Mouse (Mus musculus): ENCODE measurements at regions not wholly inside any gene's neighbourhood (a gene's known extent, or its start where the extent isn't known, plus 50 kb on each side); places are given as distances from the start of the nearest gene placed in this dataset.

GRCm38 (mm10) chr2:174848981-174849681, 88.7 kb downstream of the Edn3 start:
- WGBS: 53% methylated on average over 16 of the region's 16 CpGs
- Histone ChIP-seq H3K9me3 (replicated peaks) (no peaks in the 10 kb centered on the region), H3K36me3 (no peaks in the 10 kb centered on the region), H3K4me3 (no peak overlapping the region), H3K4me1 (peaks cover 33% of the 10 kb centered on the region), H3K27me3 (no peaks in the 10 kb centered on the region), H3K4me2 (replicated peaks) (no peak overlapping the region), H3K27ac (peak overlapping the region; percentile 40), H3K9ac (no peak overlapping the region)
- ATAC-seq (ENCODE audit: low FRiP score): 0 out of 2 replicates have a peak, but pooled peaks have one; percentile 30

DNA sequence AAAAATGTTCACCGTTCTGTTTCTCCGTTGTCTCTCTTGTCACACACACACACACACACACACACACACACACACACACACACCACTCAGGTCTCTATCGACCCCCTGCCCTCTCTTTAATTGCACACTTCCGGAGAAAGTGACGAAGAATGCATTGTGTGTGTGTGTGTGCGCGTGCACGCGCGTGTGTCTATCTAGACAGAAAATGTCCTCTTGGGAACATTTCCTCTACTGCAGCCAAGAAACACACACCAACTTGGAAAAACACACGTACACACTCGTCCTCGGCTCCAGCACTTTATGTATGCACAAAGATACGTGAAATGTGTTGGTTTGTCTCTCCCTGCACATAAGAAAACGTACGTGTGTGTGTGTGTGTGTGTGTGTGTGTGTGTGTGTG, 90.4 kb downstream of the Edn3 start:
- peaks cover 33% of the 10 kb centered on the region for H3K4me1 ChIP-seq
- no peak overlapping the region for H3K4me2 ChIP-seq (replicated peaks)
- no peaks in the 10 kb centered on the region for H3K36me3 ChIP-seq
- ATAC-seq (ENCODE audit: low FRiP score): no peak
- no peak overlapping the region for H3K4me3 ChIP-seq
- 63% methylated on average over 16 of the region's 16 CpGs for WGBS
- H3K9ac ChIP-seq: no peak overlapping the region
- no peaks in the 10 kb centered on the region for H3K27me3 ChIP-seq
- peak overlapping the region; percentile 44 for H3K27ac ChIP-seq
- no peaks in the 10 kb centered on the region for H3K9me3 ChIP-seq (replicated peaks)

- Histone ChIP-seq H3K4me3 (no peak overlapping the region), H3K4me1 (peaks cover 36% of the 10 kb centered on the region), H3K9ac (no peak overlapping the region), H3K36me3 (no peaks in the 10 kb centered on the region), H3K27ac (peak overlapping the region; percentile 44; the same call in 1 of the 2 replicates), H3K9me3 (replicated peaks) (no peaks in the 10 kb centered on the region), H3K27me3 (no peaks in the 10 kb centered on the region), H3K4me2 (replicated peaks) (no peak overlapping the region)
- ATAC-seq (ENCODE audit: low FRiP score): peak; percentile 68
- WGBS: 17% methylated on average over 22 of the region's 22 CpGs
Observed at GRCm38 (mm10) chr2:174851525-174852330, 91.3 kb downstream of the Edn3 start.

- H3K9me3 ChIP-seq (replicated peaks): no peaks in the 10 kb centered on the region
- no peak overlapping the region for H3K4me2 ChIP-seq (replicated peaks)
- peaks cover 36% of the 10 kb centered on the region for H3K4me1 ChIP-seq
- H3K27me3 ChIP-seq: no peaks in the 10 kb centered on the region
- no peak overlapping the region for H3K9ac ChIP-seq
- ATAC-seq (ENCODE audit: low FRiP score): no peak
- H3K36me3 ChIP-seq: no peaks in the 10 kb centered on the region
- no peak overlapping the region for H3K27ac ChIP-seq
- H3K4me3 ChIP-seq: no peak overlapping the region
- 86% methylated on average over 8 of the region's 8 CpGs for WGBS
Observed at GRCm38 (mm10) chr2:174853786-174854185, 93.4 kb downstream of the Edn3 start.

- Histone ChIP-seq H3K27ac (no peak overlapping the region), H3K27me3 (no peaks in the 10 kb centered on the region), H3K9me3 (replicated peaks) (no peaks in the 10 kb centered on the region), H3K4me2 (replicated peaks) (no peak overlapping the region), H3K36me3 (no peaks in the 10 kb centered on the region), H3K9ac (no peak overlapping the region), H3K4me3 (no peak overlapping the region), H3K4me1 (peaks cover 31% of the 10 kb centered on the region)
- WGBS: 74% methylated on average over 8 of the region's 8 CpGs
- ATAC-seq (ENCODE audit: low FRiP score): no peak
Observed at GRCm38 (mm10) chr2:174855548-174855947, 95.1 kb downstream of the Edn3 start.

- H3K9ac ChIP-seq: no peak overlapping the region
- no peaks in the 10 kb centered on the region for H3K9me3 ChIP-seq (replicated peaks)
- no peaks in the 10 kb centered on the region for H3K36me3 ChIP-seq
- H3K27me3 ChIP-seq: no peaks in the 10 kb centered on the region
- 92% methylated on average over 5 of the region's 5 CpGs for WGBS
- H3K27ac ChIP-seq: no peak overlapping the region
- H3K4me2 ChIP-seq (replicated peaks): no peak overlapping the region
- no peak for ATAC-seq (ENCODE audit: low FRiP score)
- no peak overlapping the region for H3K4me3 ChIP-seq
- H3K4me1 ChIP-seq: peaks cover 26% of the 10 kb centered on the region
Observed at GRCm38 (mm10) chr2:174856135-174856534, 95.7 kb downstream of the Edn3 start.

GRCm38 (mm10) chr2:174858011-174858834, 97.8 kb downstream of the Edn3 start:
- Histone ChIP-seq H3K36me3 (no peaks in the 10 kb centered on the region), H3K4me3 (no peak overlapping the region), H3K4me1 (peaks cover 17% of the 10 kb centered on the region), H3K27ac (peak overlapping the region; percentile 92), H3K9me3 (replicated peaks) (no peaks in the 10 kb centered on the region), H3K27me3 (no peaks in the 10 kb centered on the region), H3K9ac (peak overlapping the region; percentile 27; the same call in 1 of the 2 replicates), H3K4me2 (replicated peaks) (peak overlapping the region; percentile 21; the same call in 1 of the 2 replicates)
- WGBS: 22% methylated on average over 15 of the region's 15 CpGs
- peak; percentile 68 for ATAC-seq (ENCODE audit: low FRiP score)

GRCm38 (mm10) chr2:174858835-174859215, 98.4 kb downstream of the Edn3 start:
- H3K4me2 ChIP-seq (replicated peaks): peak overlapping the region; percentile 21; the same call in 1 of the 2 replicates
- H3K9ac ChIP-seq: peak overlapping the region; percentile 27; the same call in 1 of the 2 replicates
- H3K36me3 ChIP-seq: no peaks in the 10 kb centered on the region
- 5% methylated on average over 2 of the region's 2 CpGs for WGBS
- peak overlapping the region; percentile 92 for H3K27ac ChIP-seq
- H3K9me3 ChIP-seq (replicated peaks): no peaks in the 10 kb centered on the region
- H3K4me3 ChIP-seq: no peak overlapping the region
- H3K4me1 ChIP-seq: peaks cover 17% of the 10 kb centered on the region
- peak; percentile 59 for ATAC-seq (ENCODE audit: low FRiP score)
- H3K27me3 ChIP-seq: no peaks in the 10 kb centered on the region

- H3K4me3 ChIP-seq: no peak overlapping the region
- no peak overlapping the region for H3K9ac ChIP-seq
- no peak overlapping the region for H3K4me2 ChIP-seq (replicated peaks)
- no peaks in the 10 kb centered on the region for H3K36me3 ChIP-seq
- peaks cover 17% of the 10 kb centered on the region for H3K4me1 ChIP-seq
- 26% methylated on average over 7 of the region's 7 CpGs for WGBS
- no peaks in the 10 kb centered on the region for H3K9me3 ChIP-seq (replicated peaks)
- no peak for ATAC-seq (ENCODE audit: low FRiP score)
- no peaks in the 10 kb centered on the region for H3K27me3 ChIP-seq
- H3K27ac ChIP-seq: peak overlapping the region; percentile 92
Observed at GRCm38 (mm10) chr2:174859533-174859932, 99.1 kb downstream of the Edn3 start.

GRCm38 (mm10) chr2:174864657-174865056, 104.2 kb downstream of the Edn3 start:
- Histone ChIP-seq H3K27me3 (no peaks in the 10 kb centered on the region), H3K4me2 (replicated peaks) (no peak overlapping the region), H3K9me3 (replicated peaks) (no peaks in the 10 kb centered on the region), H3K4me1 (no peaks in the 10 kb centered on the region), H3K36me3 (no peaks in the 10 kb centered on the region), H3K4me3 (no peak overlapping the region), H3K27ac (no peak overlapping the region), H3K9ac (no peak overlapping the region)
- 75% methylated on average over 3 of the region's 3 CpGs for WGBS
- no peak for ATAC-seq (ENCODE audit: low FRiP score)

GRCm38 (mm10) chr2:174866546-174866945, 106.1 kb downstream of the Edn3 start:
- no peaks in the 10 kb centered on the region for H3K27me3 ChIP-seq
- no peak for ATAC-seq (ENCODE audit: low FRiP score)
- no peak overlapping the region for H3K27ac ChIP-seq
- H3K9me3 ChIP-seq (replicated peaks): no peaks in the 10 kb centered on the region
- no peak overlapping the region for H3K4me2 ChIP-seq (replicated peaks)
- WGBS: 91% methylated on average over 8 of the region's 8 CpGs
- H3K36me3 ChIP-seq: no peaks in the 10 kb centered on the region
- H3K4me3 ChIP-seq: no peak overlapping the region
- H3K9ac ChIP-seq: no peak overlapping the region
- H3K4me1 ChIP-seq: no peaks in the 10 kb centered on the region

DNA sequence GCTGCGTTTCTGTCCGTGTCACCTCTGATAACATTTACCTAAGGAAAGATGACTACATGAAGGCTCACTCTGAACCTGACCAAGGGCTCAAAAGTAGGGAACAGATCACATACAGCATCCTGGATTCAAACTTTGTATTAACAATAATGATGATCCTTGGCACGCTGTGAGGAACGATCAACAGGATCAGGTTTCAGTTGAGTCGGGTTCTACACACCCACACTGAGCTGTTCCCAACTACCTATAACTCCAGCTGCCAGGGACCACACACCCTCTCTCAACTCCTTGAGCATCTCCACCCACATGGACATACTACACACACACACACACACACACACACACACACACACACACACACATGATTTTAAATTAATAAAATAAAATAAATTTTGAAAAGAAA, 107.0 kb downstream of the Edn3 start:
- Histone ChIP-seq H3K27ac (no peak overlapping the region), H3K27me3 (no peaks in the 10 kb centered on the region), H3K4me1 (peaks cover 7% of the 10 kb centered on the region), H3K4me3 (no peak overlapping the region), H3K36me3 (no peaks in the 10 kb centered on the region), H3K9me3 (replicated peaks) (no peaks in the 10 kb centered on the region), H3K9ac (no peak overlapping the region), H3K4me2 (replicated peaks) (no peak overlapping the region)
- WGBS: 67% methylated on average over 5 of the region's 5 CpGs
- ATAC-seq (ENCODE audit: low FRiP score): no peak

Data from hindbrain, embryonic 12.5 days (tissue).